Mouse (Mus musculus) E14TG2a.4 (cell line): ENCODE measurements around the gene Coa5.

Experiments
- H3K27me3 ChIP-seq: 2 replicates; pipeline ENCODE4 v1.6.1; 2014; ENCODE audit warnings: low read length, control low read depth; ENCODE audit not compliant: insufficient read depth
- H3K36me3 ChIP-seq: 2 replicates; pipeline ENCODE4 v1.6.1; 2014; ENCODE audit warnings: low read length, control low read depth; ENCODE audit not compliant: insufficient read depth
- H3K4me1 ChIP-seq: replicated peaks from 2 replicates; pipeline ENCODE4 v1.6.1; 2014; ENCODE audit warnings: low read depth, low read length, control low read depth
- H3K4me3 ChIP-seq: replicated peaks from 2 replicates; pipeline ENCODE4 v1.5.1; 2014; ENCODE audit warnings: mild to moderate bottlenecking, low read length
- H3K9me3 ChIP-seq: 2 replicates; pipeline ENCODE4 v1.6.1; 2014; ENCODE audit warnings: low read length, control low read depth
- CTCF ChIP-seq: conservative IDR thresholded peaks from 2 replicates; pipeline ENCODE4 v1.5.1; 2014; ENCODE audit warnings: low read length
- NANOG ChIP-seq: IDR thresholded peaks from 2 replicates; pipeline ENCODE4 v1.6.1; 2014; ENCODE audit warnings: borderline replicate concordance, low read length, mixed read lengths
- POU5F1 ChIP-seq: IDR thresholded peaks from 2 replicates; pipeline ENCODE4 v1.6.1; 2014; ENCODE audit warnings: low read length, borderline replicate concordance

Gene Coa5

DNA sequence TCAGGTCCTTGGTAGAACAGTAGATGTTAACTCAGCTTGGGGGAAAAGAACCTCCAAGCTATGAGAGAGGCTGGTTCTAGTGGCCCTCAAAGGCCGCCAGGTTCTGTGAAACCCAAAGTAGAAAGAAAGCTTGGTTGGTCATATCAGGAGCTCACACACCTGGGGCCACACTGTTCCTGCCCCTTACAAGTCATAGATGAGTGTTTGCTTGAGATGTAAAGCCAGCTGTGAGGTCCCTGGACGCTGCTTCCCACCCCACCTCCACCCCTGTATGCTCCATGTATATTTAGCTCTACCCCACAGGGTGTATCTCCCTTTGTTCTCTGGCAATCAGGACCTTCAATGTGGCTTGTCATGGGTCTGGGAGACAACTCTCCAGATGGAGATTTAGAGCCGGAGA lies 21.2 kb downstream of the Coa5 start:
- TF ChIP-seq NANOG (no peak), CTCF (no peak), POU5F1 (no peak)
- Histone ChIP-seq H3K4me1 (peaks cover 24% of the 10 kb centered on the region), H3K27me3 (no peaks in the 10 kb centered on the region), H3K36me3 (no peaks in the 10 kb centered on the region), H3K9me3 (no peaks in the 10 kb centered on the region), H3K4me3 (no peak overlapping the region)

GRCm38 (mm10) chr1:37408059-37408458 lies 21.8 kb downstream of the Coa5 start:
- Histone ChIP-seq H3K36me3 (no peaks in the 10 kb centered on the region), H3K9me3 (no peaks in the 10 kb centered on the region), H3K4me3 (no peak overlapping the region), H3K4me1 (peaks cover 21% of the 10 kb centered on the region), H3K27me3 (no peaks in the 10 kb centered on the region)
- TF ChIP-seq NANOG (no peak), POU5F1 (no peak), CTCF (no peak)

- H3K4me1 ChIP-seq = peaks cover 21% of the 10 kb centered on the region
- no peak for TF ChIP-seq NANOG
- TF ChIP-seq POU5F1 = no peak
- no peak for TF ChIP-seq CTCF
- H3K27me3 ChIP-seq = no peaks in the 10 kb centered on the region
- H3K36me3 ChIP-seq = no peaks in the 10 kb centered on the region
- no peak overlapping the region for H3K4me3 ChIP-seq
- H3K9me3 ChIP-seq = no peaks in the 10 kb centered on the region
Observed at GRCm38 (mm10) chr1:37407228-37407627, 22.7 kb downstream of the Coa5 start.

DNA sequence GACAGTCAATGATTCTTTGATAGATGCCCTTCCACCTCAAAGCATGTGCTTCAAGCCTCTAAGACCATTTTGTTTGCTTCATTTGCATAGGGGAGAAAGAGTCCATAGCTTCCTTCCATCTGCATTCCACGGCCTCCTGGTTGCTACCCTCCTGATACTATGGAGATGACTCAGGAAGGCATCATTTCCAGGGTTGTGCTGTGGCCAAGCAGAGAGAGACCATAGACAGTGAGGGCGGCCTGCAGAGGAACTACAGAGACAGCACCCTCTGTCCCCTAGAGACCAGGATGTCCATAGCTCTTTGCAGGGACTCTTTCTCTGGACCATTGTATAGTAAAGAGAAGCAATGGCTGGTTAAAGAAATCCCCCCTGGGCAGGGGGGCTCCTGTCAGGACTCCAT lies 24.8 kb downstream of the Coa5 start:
- no peak overlapping the region for H3K4me3 ChIP-seq
- H3K4me1 ChIP-seq = peaks cover 19% of the 10 kb centered on the region
- H3K27me3 ChIP-seq = no peaks in the 10 kb centered on the region
- H3K9me3 ChIP-seq = no peaks in the 10 kb centered on the region
- TF ChIP-seq POU5F1 = no peak
- TF ChIP-seq CTCF = no peak
- no peak for TF ChIP-seq NANOG
- H3K36me3 ChIP-seq = no peaks in the 10 kb centered on the region

DNA sequence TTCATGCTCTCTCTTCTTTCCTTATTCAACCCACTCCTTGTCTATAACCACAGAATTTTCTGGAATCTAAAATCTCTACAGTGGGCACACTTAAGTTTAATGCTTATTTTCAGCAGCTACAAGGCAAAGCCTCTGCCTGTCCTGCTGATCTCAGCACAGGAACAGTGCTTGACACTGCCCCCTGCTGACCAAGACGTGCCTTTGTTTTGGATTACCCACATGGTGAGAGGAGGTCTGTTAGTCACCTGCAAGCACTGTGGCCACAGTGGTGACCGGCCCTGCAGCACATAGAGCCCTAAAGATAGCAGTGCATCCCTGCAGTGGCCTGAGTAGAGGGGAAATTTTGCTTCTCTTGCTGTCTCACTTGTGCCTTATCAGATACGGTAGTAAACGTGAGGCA lies 28.2 kb downstream of the Coa5 start:
- peak overlapping the region; percentile 66 for H3K4me3 ChIP-seq
- H3K36me3 ChIP-seq = no peaks in the 10 kb centered on the region
- TF ChIP-seq CTCF (peak; percentile 54), NANOG (no peak), POU5F1 (no peak)
- H3K9me3 ChIP-seq = no peaks in the 10 kb centered on the region
- peaks cover 24% of the 10 kb centered on the region for H3K4me1 ChIP-seq
- no peaks in the 10 kb centered on the region for H3K27me3 ChIP-seq

DNA sequence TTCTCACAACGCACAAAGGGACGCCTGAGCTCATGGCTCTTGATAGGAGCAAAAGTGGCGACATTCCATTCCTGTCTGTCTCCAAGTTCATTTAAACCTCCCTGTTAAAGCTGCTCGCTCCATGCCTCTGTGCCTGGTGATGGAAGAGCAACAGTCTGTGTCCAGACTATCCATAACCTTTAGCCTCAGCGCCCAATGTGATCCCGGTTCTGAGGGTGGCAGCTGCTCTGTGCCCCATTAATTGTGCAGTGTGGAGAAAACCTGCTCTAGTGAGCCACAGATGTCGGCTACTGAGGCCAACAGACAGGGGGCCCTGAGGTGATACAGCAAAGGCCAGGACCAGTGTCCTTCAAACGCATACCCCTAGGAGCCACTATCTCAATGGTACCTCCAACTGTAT lies 30.2 kb downstream of the Coa5 start:
- Histone ChIP-seq H3K9me3 (no peaks in the 10 kb centered on the region), H3K36me3 (0 out of 2 replicates have a peak, but pooled peaks cover 4% of the 10 kb centered on the region), H3K4me1 (peaks cover 24% of the 10 kb centered on the region), H3K27me3 (no peaks in the 10 kb centered on the region), H3K4me3 (no peak overlapping the region)
- TF ChIP-seq NANOG (no peak), CTCF (no peak), POU5F1 (no peak)

GRCm38 (mm10) chr1:37398961-37399360 lies 30.9 kb downstream of the Coa5 start:
- Histone ChIP-seq H3K36me3 (0 out of 2 replicates have a peak, but pooled peaks cover 4% of the 10 kb centered on the region), H3K4me1 (peaks cover 24% of the 10 kb centered on the region)
- TF ChIP-seq NANOG (no peak), POU5F1 (no peak), CTCF (no peak)

GRCm38 (mm10) chr1:37396481-37396880 lies 33.4 kb downstream of the Coa5 start:
- TF ChIP-seq NANOG (no peak), POU5F1 (no peak), CTCF (no peak)
- H3K27me3 ChIP-seq = no peaks in the 10 kb centered on the region
- 0 out of 2 replicates have a peak, but pooled peaks cover 11% of the 10 kb centered on the region for H3K4me1 ChIP-seq
- H3K4me3 ChIP-seq = no peak overlapping the region
- H3K9me3 ChIP-seq = no peaks in the 10 kb centered on the region
- H3K36me3 ChIP-seq = 0 out of 2 replicates have a peak, but pooled peaks cover 4% of the 10 kb centered on the region

More at GRCm38 (mm10) chr1:37398961-37399360, 30.9 kb downstream of the Coa5 start:
- H3K9me3 ChIP-seq = no peaks in the 10 kb centered on the region
- H3K27me3 ChIP-seq = no peaks in the 10 kb centered on the region
- 0 out of 2 replicates have a peak overlapping the region, but pooled peaks have one; percentile 32 for H3K4me3 ChIP-seq

DNA sequence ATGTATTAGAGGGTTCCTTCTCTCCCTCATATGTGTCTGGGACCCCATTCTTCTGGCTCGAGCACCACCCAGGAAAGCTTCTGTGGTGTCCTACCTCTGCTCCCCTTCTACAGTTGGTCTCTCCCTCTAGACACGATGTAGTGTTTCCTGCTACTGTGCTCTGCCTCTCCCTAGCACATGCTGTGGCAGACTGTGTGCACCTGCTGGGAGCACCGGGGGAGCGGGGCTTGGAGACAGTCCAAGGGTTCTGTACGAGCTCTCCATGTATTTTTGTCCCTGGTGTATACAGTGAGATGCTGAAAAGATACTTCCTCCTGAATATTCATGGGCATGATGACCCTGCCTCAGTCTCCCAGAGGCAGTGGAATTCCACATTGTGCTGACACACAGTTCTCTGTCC lies 36.7 kb downstream of the Coa5 start:
- TF ChIP-seq CTCF (no peak), NANOG (no peak), POU5F1 (no peak)
- Histone ChIP-seq H3K9me3 (no peaks in the 10 kb centered on the region), H3K36me3 (0 out of 2 replicates have a peak, but pooled peaks cover 4% of the 10 kb centered on the region), H3K4me1 (0 out of 2 replicates have a peak, but pooled peaks cover 2% of the 10 kb centered on the region), H3K4me3 (no peak overlapping the region), H3K27me3 (no peaks in the 10 kb centered on the region)
